Mouse (Mus musculus) frontal cortex, postnatal 10 days (tissue): ENCODE measurements around the gene Sfr1.

Experiments used
- DNase-seq, 2 experiments: peaks; one replicate each; pipeline ENCODE4 v3.0.0; 2022; ENCODE audit warnings: low spot score in 2 of 2, mixed read lengths in 1 of 2

Gene Sfr1

DNA sequence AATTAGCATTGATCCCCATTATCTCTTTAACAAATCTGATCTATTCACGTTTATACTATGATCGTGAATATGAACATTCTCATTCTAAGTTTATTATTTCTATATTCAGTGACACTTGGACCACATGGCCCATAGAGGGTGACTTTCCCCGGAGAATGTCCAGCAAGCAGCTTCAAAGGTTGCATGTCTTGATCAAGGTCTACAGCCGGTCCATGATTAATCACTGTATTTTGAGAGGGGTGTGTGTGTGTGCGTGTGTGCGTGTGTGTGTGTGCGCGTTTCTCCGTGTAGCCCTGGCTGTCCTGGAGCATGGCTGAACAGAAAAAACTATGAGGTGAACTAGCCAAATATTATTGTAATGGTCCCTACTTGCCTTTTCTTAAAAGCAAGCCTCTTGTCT lies 21.0 kb downstream of the Sfr1 start:
- DNase-seq = no peak

- DNase-seq = no peak
These were observed 22.4 kb downstream of the Sfr1 start for GRCm38 (mm10) chr19:47753921-47754320.

- DNase-seq = no peak
These were observed 23.4 kb downstream of the Sfr1 start for GRCm38 (mm10) chr19:47754931-47755330.

- DNase-seq = no peak
These were observed 24.1 kb downstream of the Sfr1 start for GRCm38 (mm10) chr19:47755625-47756024.

DNA sequence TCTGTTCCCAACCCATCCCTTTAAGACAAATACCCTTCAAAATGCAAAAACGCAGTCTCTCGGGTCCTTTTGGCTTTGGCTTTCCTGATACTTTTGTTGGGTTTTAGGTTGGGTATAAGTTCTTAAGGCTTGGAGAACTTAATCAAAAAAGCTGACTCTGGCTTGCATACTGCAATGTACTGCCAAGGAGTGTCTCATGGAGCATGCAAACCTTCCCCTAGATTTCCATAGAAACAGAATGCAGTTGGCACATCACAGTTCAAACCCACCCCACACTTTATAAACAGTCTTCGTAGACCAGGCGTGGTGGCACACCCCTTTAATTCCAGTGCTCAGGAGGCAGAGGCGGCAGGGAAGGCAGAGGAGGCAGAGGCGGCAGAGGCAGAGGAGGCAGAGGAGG lies 46.4 kb downstream of the Sfr1 start:
- no peak for DNase-seq

DNA sequence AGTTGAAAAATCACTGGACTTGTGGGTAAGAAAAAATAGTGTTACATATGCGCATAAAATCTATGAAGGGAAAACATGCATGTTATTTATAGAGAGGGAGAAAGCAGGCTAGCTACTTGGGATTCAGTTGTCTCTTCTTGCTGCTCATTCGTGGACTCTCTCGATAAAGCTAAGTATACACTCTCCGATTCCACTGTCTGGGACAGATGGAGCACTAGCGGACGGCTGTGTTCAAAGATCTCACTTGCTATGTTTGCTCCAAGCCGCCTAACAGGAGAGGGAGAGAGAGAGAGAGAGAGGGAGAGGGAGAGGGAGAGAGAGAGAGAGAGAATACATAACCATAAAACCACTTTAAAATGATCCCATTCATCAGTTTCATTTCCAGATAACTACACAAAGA lies 48.7 kb downstream of the Sfr1 start:
- DNase-seq = no peak

DNA sequence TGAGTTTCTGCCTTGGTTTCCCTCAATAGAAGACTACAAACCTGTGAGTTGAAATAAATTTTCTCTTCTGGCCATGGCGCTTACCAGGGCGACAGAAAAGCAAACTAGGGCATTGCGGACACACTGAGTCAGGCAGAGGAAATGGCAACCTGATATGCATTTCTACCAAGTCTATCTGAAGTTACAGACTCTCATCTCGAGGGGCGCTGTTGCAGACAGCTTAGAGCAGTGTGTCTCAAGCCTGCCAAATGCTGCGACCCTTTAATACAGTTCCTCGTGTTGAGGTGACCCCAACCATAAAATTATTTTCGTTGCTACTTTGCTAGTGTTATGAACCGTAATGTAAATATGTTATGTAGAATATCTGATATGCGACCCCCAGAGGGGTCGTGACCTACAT lies 49.5 kb downstream of the Sfr1 start:
- DNase-seq = no peak

DNA sequence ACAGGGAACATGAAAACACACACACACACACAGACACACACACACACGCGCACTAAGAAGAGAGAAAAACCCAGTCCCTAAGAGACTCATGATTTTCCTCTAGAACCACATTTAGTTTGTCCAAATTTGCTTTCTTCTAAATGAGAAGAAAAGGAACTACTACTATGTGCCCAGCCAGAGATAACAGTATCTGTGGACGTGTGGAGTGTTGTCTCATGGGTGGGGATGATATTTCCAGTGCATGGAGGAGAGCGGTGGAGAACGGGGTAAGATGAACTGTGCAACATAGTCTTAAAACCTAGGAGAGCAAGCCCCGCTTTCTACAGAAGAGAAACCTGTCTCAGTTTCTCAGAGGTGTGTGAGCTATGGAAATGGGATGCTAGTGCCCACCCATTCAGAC lies 52.4 kb downstream of the Sfr1 start:
- DNase-seq = no peak
